Comparison of ENCODE assay signal across 8 mouse cellular contexts in the genomic region with DNA sequence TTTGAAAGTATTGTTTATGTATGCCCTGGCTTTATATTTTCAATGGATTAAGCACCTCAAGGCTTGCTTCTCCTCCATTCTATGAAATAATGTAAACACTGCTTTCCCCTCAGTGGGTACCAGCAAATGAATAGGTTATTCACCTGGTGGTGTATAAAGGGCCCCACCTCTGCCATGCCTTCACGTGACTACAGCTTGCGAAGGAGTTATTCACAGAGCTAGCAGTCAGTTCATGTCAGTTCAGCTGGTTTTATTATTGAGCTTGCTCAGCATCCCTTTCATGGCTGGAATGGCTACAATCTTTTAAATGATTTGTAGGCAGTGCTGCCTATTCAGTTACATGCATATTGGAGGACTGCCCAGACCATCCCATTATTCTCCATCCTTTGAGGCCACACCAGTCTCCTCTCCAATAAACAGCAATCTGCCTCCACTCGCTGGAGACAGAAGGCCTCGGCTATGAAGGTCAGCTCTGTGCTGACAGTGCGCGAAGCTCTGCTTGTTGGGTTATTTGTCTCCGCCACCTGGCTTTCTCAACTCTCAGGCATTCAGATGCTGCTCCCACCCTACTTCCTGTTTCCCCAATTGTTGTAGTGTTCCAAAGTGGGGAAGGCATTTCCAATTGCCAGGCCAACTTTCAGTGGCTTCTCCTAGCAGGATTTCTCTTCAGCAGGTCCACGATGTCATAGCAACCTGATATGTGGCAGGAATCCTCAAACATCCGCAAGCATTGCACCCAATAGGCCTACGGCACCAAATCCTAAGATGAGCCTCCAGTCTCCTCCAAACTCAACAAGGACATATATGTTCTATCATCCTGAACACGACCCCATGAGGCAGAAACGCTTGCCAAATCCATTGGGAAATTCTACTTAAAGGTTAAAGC. TPM values are rescaled to one million over a fixed set of nuclear protein-coding genes. Genes with fewer than 3 reads are reported as not detected.
DNase-seq lines count a peak whose midpoint lies in the region; ATAC-seq lines count a peak whose summit lies in the region.

No protein-coding gene starts in this region.

- no peaks in the 10 kb centered on the region for H3K27me3 ChIP-seq in kidney, embryonic 16.5 days (ENCODE audit: insufficient read depth, low read length)
- no peaks in the 10 kb centered on the region for H3K27me3 ChIP-seq in embryonic facial prominence, embryonic 10.5 days (replicated peaks; ENCODE audit: low read depth, poor library complexity, severe bottlenecking)

- peak overlapping the region; percentile 25; the same call in 1 of the 2 replicates for H3K27ac ChIP-seq in kidney, embryonic 16.5 days (ENCODE audit: low read length)
- H3K27ac ChIP-seq in embryonic facial prominence, embryonic 10.5 days (replicated peaks), result 0 out of 2 replicates have a peak overlapping the region, but pooled peaks have one; percentile 24

- WGBS in kidney, embryonic 16.5 days, result 60% methylated on average over 12 of the region's 12 CpGs
- WGBS in embryonic facial prominence, embryonic 10.5 days, result 85% methylated on average over 12 of the region's 12 CpGs

- peak; percentile 88; the same call in 1 of the 2 replicates for ATAC-seq in kidney, embryonic 16.5 days (ENCODE audit: low FRiP score, low TSS enrichment)

- H3K4me3 ChIP-seq in kidney, embryonic 16.5 days (ENCODE audit: low read length), result no peak overlapping the region
- no peak overlapping the region for H3K4me3 ChIP-seq in embryonic facial prominence, embryonic 10.5 days

- H3K36me3 ChIP-seq in kidney, embryonic 16.5 days (ENCODE audit: insufficient read depth, low read length), result no peaks in the 10 kb centered on the region
- no peaks in the 10 kb centered on the region for H3K36me3 ChIP-seq in embryonic facial prominence, embryonic 10.5 days (replicated peaks)

- H3K4me2 ChIP-seq in kidney, embryonic 16.5 days (replicated peaks; ENCODE audit: low read depth, low read length), result no peak overlapping the region

- DNase-seq in adrenal gland, postnatal 14 days, result peak; percentile 15
- no peak for DNase-seq in adrenal gland, adult (ENCODE audit: inconsistent age in 2 of 2, low spot score in 1 of 2)
- DNase-seq in kidney, adult 18-20 months, result no peak
- no peak for DNase-seq in embryonic facial prominence, embryonic 10.5 days (ENCODE audit: low spot score)
- peak; percentile 42 to 45 for DNase-seq in layer of hippocampus, postnatal 10 days (ENCODE audit: low spot score in 2 of 2)
- no peak for DNase-seq in spleen, postnatal 10 days (ENCODE audit: low spot score in 2 of 2)
- DNase-seq in urinary bladder, postnatal 14 days (ENCODE audit: low spot score), result no peak

- H3K9me3 ChIP-seq in kidney, embryonic 16.5 days (ENCODE audit: low read length), result no peaks in the 10 kb centered on the region
- H3K9me3 ChIP-seq in embryonic facial prominence, embryonic 10.5 days, result no peaks in the 10 kb centered on the region

- H3K9ac ChIP-seq in kidney, embryonic 16.5 days (replicated peaks; ENCODE audit: low read length), result no peak overlapping the region

- peaks cover 21% of the 10 kb centered on the region for H3K4me1 ChIP-seq in kidney, embryonic 16.5 days (ENCODE audit: insufficient read depth, low read length)
- peaks cover 35% of the 10 kb centered on the region for H3K4me1 ChIP-seq in embryonic facial prominence, embryonic 10.5 days

RNA-seq across cellular contexts. Expression of gene Tril, which starts 34.6 kb away (rescaled TPM):
- 11.1 and 13.3 TPM in 2 replicates for total RNA-seq in adrenal gland, postnatal 14 days (2021)
- polyA plus RNA-seq in kidney, embryonic 16.5 days (2015; fragmentation: Nextera tagmentation; extraction: Ambion mirVana), result 83.7 and 86.5 TPM in 2 replicates
- polyA plus RNA-seq in embryonic facial prominence, embryonic 10.5 days (2016; fragmentation: Nextera tagmentation; extraction: Ambion mirVana), result 50.1 and 65.8 TPM in 2 replicates
- 10 to 100 TPM; 70.0 to 72.0 TPM for total RNA-seq in layer of hippocampus, postnatal 10 days (2021)

Comparison
In these comparisons a context has a peak if more than half of its experiments do, and no peak if none do; other contexts are left out.
1. DNase-seq: peak in adrenal gland, postnatal 14 days (single experiment) and layer of hippocampus, postnatal 10 days (2 of 2); none in adrenal gland, adult (0 of 2), kidney, adult 18-20 months (single experiment), embryonic facial prominence, embryonic 10.5 days (single experiment), spleen, postnatal 10 days (0 of 2) and urinary bladder, postnatal 14 days (single experiment).